Mouse (Mus musculus): ENCODE data around the gene Rab43. TPM values are rescaled to one million over a fixed set of nuclear protein-coding genes. Genes with fewer than 3 reads are reported as not detected.
"Not testable (repeated sequence)": the region's sequence is repeated elsewhere in the genome, so short reads cannot be mapped to it uniquely, and the experiment has no call there.

Gene Rab43
- total RNA-seq, 4 experiments from 2014 or later = 7.9 to 13.3 (median 9.0) TPM

- no peak for DNase-seq (ENCODE audit: low spot score)
These were observed 25.3 kb downstream of the Rab43 start for GRCm38 (mm10) chr6:87786621-87787020.

- no peak for DNase-seq (ENCODE audit: low spot score)
These were observed 27.9 kb downstream of the Rab43 start for GRCm38 (mm10) chr6:87784033-87784432.

GRCm38 (mm10) chr6:87780546-87781301, 31.2 kb downstream of the Rab43 start:
- no peak for DNase-seq (ENCODE audit: low spot score)

GRCm38 (mm10) chr6:87779174-87780165, 32.5 kb downstream of the Rab43 start:
- DNase-seq (ENCODE audit: low spot score) = no peak

GRCm38 (mm10) chr6:87778294-87779173, 33.4 kb downstream of the Rab43 start:
- no peak for DNase-seq (ENCODE audit: low spot score)

- DNase-seq (ENCODE audit: low spot score) = no peak
These were observed 34.1 kb downstream of the Rab43 start, which contains the start of gene Gp9 for GRCm38 (mm10) chr6:87777842-87778241. Gp9 (plus strand) TSS chr6:87778072.

- no peak for DNase-seq (ENCODE audit: low spot score)
These were observed 35.3 kb downstream of the Rab43 start for GRCm38 (mm10) chr6:87776663-87777062.

- DNase-seq (ENCODE audit: low spot score) = no peak
These were observed 36.2 kb downstream of the Rab43 start for GRCm38 (mm10) chr6:87775588-87776245.

GRCm38 (mm10) chr6:87774909-87775308, 37.1 kb downstream of the Rab43 start:
- DNase-seq (ENCODE audit: low spot score) = no peak

- DNase-seq (ENCODE audit: low spot score) = no peak
These were observed 37.5 kb downstream of the Rab43 start for GRCm38 (mm10) chr6:87774466-87774865.

GRCm38 (mm10) chr6:87770626-87771025, 41.3 kb downstream of the Rab43 start:
- DNase-seq (ENCODE audit: low spot score) = no peak

GRCm38 (mm10) chr6:87764296-87764695, 47.7 kb downstream of the Rab43 start:
- not testable (repeated sequence) for DNase-seq (ENCODE audit: low spot score)

- DNase-seq (ENCODE audit: low spot score) = peak; percentile 38
These were observed 48.3 kb downstream of the Rab43 start for GRCm38 (mm10) chr6:87763376-87764280.

GRCm38 (mm10) chr6:87762161-87762560, 49.8 kb downstream of the Rab43 start:
- DNase-seq (ENCODE audit: low spot score) = no peak

GRCm38 (mm10) chr6:87759850-87760249, 52.1 kb downstream of the Rab43 start:
- no peak for DNase-seq (ENCODE audit: low spot score)

- DNase-seq (ENCODE audit: low spot score) = no peak
These were observed 52.6 kb downstream of the Rab43 start for GRCm38 (mm10) chr6:87759404-87759803.

- no peak for DNase-seq (ENCODE audit: low spot score)
These were observed 55.1 kb downstream of the Rab43 start for GRCm38 (mm10) chr6:87756896-87757295.

- no peak for DNase-seq (ENCODE audit: low spot score)
These were observed 56.8 kb downstream of the Rab43 start for GRCm38 (mm10) chr6:87755196-87755595.

- DNase-seq (ENCODE audit: low spot score) = no peak
These were observed 60.4 kb downstream of the Rab43 start for GRCm38 (mm10) chr6:87751574-87751973.

All from heart, adult 8-10 months (tissue).